Mouse (Mus musculus) megakaryocyte, adult 5-6 weeks (primary cell): Measurements from ENCODE around the gene Mrtfb. TPM values are rescaled to one million over a fixed set of nuclear protein-coding genes. Genes with fewer than 3 reads are reported as not detected.

Experiments
- ATAC-seq: 2 replicates; pipeline ENCODE4 v1.8.0; 2016; ENCODE audit warnings: mild to moderate bottlenecking, inconsistent platforms; ENCODE audit not compliant: poor library complexity, severe bottlenecking
- total RNA-seq, 2 experiments: library from RNA; stranded (forward) in 1 of 2; stranded (reverse) in 1 of 2; fragments of 153-499, 151-499 nt in 1 of 2; fragments of 221-1000, 200-1000 nt in 1 of 2; gene quantifications; 2 replicates each; pipeline versions ENCODE4 v1.2.3 to v1.2.4; 2015 to 2017

The Mrtfb gene
- total RNA-seq, 2 experiments from 2014 or later, result 2.8 to 6.2 TPM

DNA sequence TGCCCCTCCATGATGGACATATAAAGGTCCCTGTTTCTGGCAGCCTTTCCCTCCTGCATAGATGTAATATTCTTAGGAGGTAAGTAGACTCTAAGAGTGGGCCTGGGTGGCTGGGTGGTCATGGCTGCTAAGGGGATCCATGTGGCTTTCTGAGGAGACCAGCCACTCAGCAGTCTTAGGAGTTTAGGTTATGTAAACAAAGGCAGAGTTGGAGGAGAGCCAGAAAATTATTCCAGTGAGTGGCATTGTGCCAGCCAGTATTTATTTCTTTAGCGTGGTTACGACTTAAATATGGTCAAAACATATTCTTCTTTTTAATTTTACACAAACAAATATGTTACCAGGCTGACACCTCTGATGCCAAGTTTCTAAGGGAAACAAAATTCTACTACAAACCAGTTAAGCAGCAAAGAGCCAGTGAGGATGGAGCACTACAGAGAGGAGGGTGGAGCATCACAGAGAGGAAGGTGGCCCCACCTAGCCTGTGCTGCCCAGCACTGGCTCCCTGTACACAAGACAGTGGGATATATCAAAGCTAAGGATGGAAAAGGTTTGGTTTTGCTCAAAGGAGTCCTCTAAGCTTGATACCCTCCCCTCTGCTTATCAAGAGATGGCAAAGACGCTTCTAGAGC is 204.6 kb downstream of the Mrtfb start:
- ATAC-seq, result no peak

DNA sequence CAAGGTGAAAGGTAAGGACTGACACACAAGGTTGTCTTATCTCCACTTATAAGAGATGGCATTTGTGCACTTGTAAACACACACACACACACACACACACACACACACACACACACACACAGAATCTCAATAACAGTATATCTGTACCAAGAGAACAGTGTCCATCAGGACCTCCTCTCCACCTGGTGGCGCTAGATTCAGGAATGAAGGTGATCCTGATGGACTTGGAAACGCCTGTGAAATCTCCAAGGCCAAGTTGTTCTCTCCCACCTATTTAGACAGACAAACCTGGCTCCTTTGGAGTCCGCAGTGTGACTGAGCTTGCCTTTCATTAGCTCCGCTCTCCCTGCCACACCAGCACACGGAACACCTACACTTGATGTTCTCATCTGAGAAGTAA is 208.4 kb downstream of the Mrtfb start:
- no peak for ATAC-seq

Other genes starting within 250 kb of the Mrtfb start
- gene Ercc4, start 146.8 kb upstream of the Mrtfb start, total RNA-seq (2015), result 8.6 and 13.0 TPM in 2 replicates
- gene Ercc4, start 146.8 kb upstream of the Mrtfb start, total RNA-seq (2017), result 7.7 and 7.9 TPM in 2 replicates